Mouse (Mus musculus): ENCODE data around the gene Fasl. TPM values are rescaled to one million over a fixed set of nuclear protein-coding genes. Genes with fewer than 3 reads are reported as not detected.

The Fasl gene
- polyA plus RNA-seq, 1 experiment = 0.12 TPM

DNA sequence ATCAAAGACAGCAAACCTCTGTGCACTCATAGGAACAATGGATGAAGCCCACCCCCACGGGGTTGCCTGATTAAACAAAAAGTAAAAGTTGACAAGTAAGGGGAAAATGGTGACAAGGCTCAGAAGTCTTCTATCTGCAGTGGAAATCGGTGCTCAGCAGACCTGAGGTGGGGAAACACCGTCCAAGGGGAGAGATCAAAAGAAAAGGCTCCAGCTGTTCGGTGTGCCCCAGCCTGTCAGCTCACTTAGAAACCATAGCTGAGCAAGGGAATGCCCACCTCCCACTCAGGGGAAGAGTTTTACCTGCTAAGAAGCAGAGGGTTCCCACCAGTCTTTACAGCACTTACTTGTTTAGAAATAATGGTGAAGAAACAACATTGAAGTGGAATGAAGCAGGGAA lies 26.7 kb downstream of the Fasl start:
- DNase-seq (ENCODE audit: low read depth) = no peak

DNA sequence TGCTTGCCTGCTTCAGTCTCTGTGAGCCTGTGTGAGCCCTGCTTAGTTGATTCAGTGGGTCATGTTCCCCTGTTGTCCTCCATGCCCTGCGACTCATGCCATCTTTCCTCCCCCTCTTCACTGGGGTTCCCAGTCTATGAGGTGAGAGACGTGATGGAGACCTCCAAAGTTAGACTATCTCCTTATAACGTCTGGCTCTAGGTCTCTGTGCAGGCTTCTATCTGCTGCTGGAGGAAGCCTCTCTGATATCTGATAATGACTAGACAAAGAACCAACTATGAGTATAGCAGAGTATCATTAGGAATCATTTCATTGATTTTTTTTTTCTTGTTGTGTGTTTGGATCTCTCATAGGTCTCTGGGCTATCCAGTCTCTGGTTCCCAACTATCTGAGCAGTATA lies 31.7 kb downstream of the Fasl start:
- no peak for DNase-seq (ENCODE audit: low read depth)

DNA sequence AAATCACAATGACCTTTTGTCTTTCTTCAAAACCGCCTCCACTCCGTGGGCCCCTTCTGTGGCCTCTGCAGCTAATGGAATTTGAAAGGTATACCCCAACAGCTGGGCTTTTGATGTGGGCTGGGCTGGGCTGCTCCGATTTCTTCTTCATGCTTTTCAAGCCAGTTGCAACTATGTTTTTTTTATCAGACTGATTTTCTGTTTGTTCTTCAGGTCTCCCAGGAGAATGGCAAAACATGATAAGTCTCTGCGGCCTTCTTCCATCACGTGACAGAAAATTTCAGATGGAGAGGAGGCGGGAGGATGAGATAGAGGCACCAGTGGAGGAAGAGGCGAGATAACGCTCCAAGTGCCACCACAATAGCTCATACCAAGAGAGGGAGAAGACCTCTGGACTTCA lies 37.0 kb downstream of the Fasl start:
- no peak for DNase-seq (ENCODE audit: low read depth)

DNA sequence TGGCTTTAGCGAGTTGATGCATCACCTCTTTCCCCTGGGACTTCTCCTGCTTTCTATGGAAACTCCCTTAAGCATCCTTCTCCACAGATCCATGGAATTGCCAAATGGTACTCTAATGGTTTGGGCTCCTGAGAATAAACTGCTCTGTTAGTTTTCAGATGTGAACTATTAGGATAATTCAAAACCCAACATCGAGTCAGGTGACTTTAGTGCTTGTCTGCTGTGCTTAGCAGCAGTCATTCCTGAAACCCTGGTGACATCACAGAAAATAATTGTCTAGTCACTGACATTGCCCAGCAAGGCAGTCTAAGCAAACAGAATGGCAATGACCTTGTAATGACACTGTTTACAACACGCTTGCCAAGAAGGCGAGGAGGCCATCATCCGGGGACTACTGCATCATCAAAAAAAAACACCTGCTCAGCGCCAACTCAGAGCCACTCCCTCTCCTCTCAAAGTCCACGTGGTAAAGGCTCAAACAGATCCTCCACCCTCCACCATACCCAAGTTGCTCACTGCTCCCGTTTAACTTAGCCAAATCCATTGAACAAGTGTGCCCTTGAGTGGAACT lies 37.7 kb downstream of the Fasl start:
- DNase-seq (ENCODE audit: low read depth) = no peak

DNA sequence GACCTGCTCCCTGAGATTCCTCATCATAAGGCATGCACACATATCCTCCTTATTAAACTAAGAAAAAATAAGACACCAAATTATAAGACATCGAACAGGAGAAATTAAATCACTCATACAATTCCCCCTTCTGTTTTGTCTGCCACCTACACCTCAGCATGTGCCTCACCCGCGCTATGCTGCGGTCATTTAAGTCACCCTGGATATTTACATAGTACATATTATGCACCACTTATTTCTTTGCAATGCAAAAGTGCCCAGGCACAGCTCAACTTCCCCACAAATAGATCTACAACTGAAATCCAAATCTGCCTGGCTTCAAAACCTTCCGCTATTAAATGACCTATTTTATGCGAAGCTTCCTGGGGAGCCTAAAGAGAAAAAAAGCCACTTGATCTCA lies 39.6 kb downstream of the Fasl start:
- DNase-seq (ENCODE audit: low read depth) = no peak

DNA sequence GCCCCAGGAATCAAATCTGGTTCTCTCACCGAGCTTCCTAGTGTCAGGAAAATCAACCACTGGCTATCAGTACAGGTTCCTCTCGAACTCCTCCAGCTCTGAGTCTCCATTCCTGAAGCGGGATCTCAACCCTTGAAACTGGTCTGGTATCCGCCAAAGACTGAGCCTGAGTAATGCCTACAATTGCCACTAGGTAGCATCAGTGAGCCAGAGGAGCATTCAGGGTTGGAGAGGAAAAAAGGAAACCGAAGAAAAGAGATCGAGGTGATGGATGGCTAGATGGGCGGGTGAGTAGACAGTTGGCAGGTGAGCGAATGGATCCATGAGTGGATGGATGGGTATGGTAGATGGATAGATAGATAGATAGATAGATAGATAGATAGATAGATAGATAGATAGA lies 40.2 kb downstream of the Fasl start:
- no peak for DNase-seq (ENCODE audit: low read depth)

DNA sequence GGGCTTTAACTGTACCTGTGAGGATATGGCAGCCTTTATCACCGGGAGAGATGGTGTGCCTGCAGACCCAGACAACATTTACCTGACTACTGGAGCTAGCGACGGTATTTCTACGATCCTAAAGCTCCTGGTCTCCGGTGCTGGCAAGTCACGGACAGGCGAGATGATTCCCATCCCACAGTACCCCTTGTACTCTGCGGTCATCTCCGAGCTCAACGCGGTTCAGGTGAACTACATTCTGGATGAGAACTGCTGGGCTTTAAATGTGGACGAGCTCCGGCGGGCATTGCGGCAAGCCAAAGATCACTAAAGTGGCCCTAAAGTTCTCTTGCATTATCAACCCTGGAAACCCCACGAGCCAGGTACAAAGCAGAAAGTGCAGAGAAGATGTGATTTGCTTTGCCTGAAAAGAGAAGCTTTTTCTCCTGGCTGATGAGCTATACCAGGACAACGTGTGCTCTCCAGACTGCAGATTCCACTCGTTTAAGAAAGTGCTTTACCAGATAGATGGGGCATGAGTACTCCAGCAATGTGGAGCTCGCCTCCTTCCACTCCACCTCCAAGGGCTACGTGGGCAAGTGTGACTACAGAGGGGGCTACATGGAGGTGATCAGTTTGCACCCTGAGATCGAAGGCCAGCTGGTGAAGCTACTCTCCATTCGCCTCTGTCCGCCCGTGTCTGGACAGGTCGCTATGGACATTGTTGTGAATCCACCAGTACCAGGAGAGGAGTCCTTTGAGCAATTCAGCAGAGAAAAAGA lies 41.6 kb downstream of the Fasl start:
- no peak for DNase-seq (ENCODE audit: low read depth)

DNA sequence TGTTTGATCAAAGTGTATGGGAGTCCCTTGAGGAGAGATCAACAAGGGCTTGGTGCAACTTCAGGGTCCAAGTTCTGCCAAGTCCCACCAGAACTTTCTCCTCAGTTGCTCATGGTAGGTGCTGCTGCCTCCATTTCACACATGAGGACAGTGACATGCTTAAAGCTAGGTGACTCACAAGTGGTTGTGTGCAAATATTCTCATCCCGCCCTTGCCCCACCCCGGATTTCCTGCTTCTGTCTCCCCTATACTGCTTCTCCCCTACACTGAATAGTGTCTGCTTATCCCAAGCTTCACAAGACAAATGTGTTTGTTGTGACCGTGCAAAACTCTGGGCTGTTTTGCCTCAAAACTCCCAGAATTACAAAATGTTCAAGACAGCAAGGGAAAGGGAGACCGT lies 43.4 kb downstream of the Fasl start:
- no peak for DNase-seq (ENCODE audit: low read depth)

DNA sequence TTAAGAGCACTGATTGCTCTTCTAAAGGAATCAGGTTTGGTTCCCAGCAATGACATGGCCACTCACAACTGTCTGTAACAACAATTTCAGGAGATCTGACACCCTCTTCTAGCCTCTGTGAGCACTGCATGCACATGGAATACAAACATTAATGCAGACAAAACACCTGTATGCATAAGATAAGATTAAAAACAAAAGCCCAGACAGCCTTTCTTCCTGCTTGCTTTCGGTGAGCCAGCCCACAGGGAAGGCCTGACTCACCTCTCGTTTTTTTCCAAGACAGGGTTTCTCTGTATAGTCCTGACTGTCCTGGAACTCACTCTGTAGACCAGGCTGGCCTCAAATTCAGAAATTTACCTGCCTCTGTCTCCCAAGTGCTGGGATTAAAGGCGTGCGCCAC lies 44.1 kb downstream of the Fasl start:
- no peak for DNase-seq (ENCODE audit: low read depth)

DNA sequence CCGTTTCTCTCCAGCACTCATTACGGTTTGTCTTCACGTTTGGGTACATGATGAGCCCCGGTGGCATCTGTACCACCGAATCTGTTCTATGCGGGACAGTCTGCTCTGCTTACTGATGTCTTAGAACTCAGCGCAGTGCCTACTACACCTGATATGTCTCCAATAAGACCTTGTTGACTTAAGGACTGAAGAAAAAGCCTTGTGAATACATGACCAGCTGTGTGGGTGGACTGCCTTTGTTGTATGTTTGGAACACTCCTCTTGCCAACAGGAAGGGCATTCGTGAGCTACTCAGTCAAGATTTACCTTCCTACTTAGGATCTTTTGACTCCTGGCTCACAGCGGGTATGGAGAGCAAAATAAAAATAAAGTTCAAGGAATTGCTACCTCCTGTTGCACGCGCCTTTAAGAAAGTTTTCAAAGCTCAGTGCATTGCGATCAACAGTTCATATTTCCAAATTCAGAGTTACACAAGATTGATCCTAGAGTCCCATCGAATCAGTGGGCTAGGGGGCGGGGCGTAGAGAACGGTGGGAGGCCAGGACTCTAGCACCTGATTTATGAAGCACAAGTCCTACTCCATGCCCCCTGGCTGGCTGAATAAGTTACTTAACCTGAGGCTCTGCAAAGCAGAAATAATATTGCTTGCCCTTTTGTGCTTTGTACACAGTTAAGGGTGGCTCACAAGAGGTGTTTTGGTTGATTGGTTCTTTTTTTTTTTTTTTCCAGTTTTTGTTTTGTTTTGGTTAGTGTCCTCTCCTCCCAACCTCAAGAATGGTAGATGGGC lies 45.6 kb downstream of the Fasl start:
- peak; percentile 28 for DNase-seq (ENCODE audit: low read depth)

DNA sequence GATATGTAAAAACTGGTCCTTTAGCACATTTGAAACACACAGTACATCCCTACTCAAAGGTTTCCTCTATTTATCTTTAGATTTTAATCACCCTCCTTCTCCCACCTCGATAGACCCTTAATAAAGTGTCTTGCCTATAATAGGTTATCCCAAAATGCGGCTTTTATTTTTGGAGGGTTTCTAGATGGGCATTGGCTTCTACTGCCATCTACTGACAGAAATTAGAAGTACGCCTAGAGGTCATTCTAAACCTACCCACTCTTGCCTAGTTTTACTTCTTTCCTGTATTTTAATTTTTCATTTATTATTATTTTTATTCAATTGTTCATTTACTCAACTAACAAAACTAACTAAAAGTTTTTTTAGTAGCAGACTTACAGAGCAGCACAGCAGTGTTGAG lies 51.4 kb downstream of the Fasl start:
- no peak for DNase-seq (ENCODE audit: low read depth)

DNA sequence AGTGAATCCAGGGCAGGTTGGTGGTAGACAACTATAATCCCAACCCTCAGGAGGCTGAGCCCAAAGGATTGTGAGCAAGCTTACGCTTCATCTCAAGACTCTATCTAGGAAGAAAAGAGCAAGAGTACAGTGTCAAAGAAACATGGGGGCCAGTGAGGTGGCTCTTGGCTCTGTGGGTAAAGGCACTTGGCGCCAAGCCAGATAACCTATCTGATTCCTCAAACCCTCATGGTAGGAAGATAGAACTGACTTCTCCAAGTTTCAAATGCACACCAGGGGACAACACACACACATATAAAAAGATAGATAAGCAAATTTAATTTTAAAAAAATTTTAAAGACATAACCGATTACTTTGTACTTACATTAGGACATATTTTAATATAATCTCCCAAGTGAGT lies 52.0 kb downstream of the Fasl start:
- DNase-seq (ENCODE audit: low read depth) = no peak

DNA sequence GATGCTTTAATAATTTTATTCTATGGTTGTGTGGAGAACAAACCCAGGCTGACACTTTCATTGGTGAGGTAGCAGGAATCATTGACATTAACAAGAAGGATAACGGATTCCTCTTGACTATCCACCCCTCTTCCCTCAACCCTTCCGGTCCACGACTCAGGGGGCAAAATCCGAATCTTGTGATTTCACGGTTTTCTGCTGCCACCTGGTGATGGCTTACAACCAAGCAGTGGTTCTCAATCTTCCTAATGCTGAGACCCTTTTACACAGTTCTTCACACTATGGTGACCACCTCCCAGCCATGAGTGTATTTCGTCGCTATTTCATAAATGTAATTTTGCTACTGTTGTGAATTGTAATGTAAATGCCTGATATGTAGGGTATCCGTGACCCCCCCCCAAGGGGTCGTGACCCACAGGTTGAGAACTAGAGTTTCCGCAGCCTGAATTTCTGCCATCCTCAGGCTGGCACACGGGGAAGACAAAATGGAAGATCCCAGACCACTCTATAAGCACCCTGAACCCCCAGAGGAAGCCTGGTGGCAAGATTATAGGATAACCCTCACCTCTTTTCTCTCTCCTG lies 52.7 kb downstream of the Fasl start:
- DNase-seq (ENCODE audit: low read depth) = no peak

DNA sequence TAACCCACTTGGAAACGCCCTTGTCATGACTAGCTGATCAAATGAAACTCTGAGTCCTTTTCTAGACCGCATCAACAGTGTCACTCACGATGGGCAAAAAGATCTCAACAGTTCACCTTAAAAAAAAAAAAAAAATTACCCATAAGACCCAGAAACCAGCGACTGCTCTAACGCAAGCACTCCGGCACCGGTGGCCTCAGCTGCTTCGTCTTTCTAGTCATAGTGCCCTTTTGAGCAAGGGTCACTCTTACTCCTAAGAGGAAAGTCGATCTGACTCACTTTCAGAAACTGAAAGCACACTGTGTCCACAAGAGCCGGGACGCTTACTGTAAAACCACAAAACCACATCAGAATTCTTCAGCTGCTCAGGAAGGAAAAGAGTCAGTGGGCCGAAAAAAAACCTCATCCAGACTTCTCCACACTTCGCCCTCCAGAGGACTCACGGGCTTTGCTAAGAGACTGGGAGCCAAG lies 53.5 kb downstream of the Fasl start:
- DNase-seq (ENCODE audit: low read depth) = no peak

DNA sequence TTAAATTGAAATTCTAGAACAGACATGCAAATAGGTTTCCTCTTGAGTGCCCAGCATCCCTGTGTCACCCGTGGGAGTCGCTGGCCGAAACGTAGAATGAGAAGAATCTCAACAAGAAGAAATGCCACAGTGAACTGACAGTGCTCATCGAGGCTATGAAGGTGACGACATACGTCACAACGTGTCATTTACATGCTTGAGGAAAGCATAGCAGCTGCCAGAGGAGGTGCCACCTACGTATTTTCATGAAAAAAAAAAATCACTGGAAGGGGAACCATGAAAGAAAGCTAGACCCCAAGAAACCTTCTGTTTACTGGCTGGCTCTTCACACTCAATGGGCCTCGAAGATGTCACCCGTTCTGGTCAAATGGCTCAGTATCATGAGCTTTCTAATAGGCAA lies 54.0 kb downstream of the Fasl start:
- DNase-seq (ENCODE audit: low read depth) = no peak

Other genes starting within 250 kb of the Fasl start
- 11.0 and 16.2 TPM in 2 replicates for gene Suco, start 88.2 kb upstream of the Fasl start, polyA plus RNA-seq (2012; rRNA removed)
- 23.7 and 28.0 TPM in 2 replicates for gene Pigc, start 180.7 kb upstream of the Fasl start, polyA plus RNA-seq (2012; rRNA removed)
- not detected in 2 replicates for gene 4930558K02Rik, start 191.1 kb upstream of the Fasl start, polyA plus RNA-seq (2012; rRNA removed)